Mouse (Mus musculus): ENCODE data around the gene Gm21974.

DNA sequence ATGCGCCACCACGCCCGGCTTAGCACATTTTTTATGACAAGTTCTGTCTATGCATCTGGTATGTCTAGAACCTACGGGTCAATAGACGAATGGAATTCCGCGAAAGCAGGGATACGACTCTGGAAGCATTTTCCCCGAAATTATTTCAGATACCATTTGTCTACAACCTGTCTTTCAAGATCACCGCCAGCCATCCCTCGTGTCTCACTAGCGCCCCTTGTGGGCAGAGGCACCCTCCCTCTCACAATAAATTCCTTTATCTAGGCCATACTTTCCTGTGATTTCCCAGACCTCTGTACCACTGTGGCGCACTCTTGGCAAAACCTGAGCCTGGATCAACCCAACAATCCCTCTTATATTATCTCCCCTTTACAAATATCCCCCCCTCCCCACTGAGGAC lies 1.1 kb upstream of the Gm21974 start:
- peak; percentile 92 for TF ChIP-seq CTCF (IDR thresholded peaks at IDR 0.05; ENCODE audit: low read depth, low read length)
- TF ChIP-seq POLR2A (IDR thresholded peaks at IDR 0.05; ENCODE audit: insufficient read depth, low read length), result no peak
